Mouse (Mus musculus) heart, postnatal 4 days (tissue): ENCODE measurements around the gene Stat4. TPM values are rescaled to one million over a fixed set of nuclear protein-coding genes. Genes with fewer than 3 reads are reported as not detected.
A peak's percentile ranks its signal among the peaks of the same experiment; 100 is the strongest.

Experiments
- DNase-seq: peaks from one replicate; pipeline ENCODE4 v3.0.0; 2021
- total RNA-seq, 2 experiments: library from RNA; stranded (reverse); gene quantifications; 2 replicates each; pipeline ENCODE4 v1.2.3; 2021

Gene Stat4
- total RNA-seq, 2 experiments from 2014 or later: 0.25 to 0.33 TPM

DNA sequence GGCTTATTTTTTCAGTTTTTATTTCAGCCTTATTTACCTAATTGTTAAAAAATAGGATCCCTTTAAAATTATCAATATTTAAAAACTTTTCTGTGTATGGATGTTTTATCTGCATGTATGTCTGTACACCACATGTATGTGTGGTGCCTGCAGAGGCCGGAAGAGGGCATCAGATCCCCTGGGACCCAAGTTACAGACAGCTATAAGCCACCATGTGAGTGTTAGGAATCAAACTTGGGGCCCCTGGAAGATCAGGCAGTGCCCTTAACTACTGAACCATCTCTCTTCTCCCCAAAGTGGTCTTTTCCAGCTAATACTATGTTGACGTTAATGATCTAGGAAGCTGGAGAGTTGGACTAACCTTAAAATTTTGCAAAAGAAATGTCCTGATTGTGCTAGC, 160.5 kb downstream of the Stat4 start:
- no peak for DNase-seq

DNA sequence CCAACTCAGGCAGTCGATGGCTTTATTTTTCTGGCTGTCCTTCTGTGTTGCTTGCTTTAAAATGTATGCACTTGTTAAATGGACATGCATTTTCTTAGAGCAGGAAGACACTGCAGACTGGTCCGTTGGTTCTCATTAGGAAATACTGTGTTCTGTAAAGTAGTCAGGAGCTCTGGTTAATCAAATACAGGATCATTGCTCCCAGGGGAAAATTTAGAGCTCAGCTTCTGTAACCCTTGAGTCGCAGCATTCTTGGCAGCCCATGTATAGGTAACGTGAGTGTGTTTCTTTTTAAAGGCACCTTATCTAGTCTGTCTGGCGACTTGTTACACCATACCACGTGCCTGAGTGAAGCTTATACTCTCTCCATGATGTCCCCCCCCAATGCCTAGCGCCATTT, 161.2 kb downstream of the Stat4 start:
- no peak for DNase-seq

DNA sequence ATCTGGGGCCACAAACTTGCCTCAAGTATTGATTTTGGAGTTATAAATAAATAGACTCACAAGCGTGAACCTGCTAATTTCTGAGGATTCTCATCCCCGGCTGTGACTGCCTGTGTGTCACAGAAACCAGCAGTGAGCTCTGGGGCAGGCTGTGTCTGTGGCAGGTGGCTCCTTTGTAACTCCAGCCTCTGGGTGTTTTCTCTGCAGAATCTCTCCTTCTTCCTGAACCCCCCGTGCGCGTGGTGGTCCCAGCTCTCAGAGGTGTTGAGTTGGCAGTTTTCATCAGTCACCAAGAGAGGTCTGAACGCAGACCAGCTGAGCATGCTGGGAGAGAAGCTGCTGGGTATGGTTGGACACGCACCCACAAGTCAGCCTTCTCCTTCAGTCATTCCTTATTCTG, 161.7 kb downstream of the Stat4 start:
- DNase-seq: no peak

DNA sequence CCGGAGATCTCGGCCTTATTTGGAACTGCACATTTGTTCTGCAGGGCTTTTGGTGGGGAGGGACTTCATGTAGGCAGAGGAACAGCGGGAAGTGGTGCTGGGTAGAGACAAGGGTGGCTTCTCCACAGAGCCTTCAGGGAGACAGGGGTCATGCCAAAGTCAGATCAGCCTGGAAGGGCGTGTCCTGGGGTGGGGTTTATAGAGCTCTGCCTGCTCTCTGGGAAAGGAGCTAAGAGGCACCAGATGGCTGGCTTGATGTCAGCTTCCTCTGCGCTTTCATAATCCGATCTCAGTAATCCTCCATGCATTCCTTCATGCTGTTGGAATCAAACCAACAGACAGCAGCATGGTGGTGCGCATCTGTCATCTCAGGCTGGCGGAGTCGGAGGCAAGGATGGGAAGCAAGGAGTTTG, 163.0 kb downstream of the Stat4 start:
- DNase-seq: peak; percentile 56

DNA sequence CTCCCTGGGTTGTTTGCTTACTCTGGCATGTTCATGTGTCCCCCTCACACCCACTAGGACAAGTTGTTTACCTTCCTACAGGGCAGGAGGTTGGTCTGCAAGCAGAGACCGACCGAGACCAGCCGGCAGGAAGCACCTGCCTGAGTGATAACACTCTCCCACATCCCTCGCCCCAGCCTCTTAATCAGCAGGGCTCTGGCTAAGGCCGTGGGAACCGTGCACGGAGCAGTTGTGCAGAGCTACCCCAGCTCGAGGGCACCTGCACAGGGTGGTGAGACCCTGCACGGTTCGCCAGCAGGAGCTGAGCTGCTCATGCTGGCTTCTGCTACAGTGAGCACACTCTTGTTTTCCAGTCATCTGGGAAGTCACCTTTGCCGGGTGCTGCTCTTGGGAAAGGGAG, 163.7 kb downstream of the Stat4 start:
- peak; percentile 41 for DNase-seq

DNA sequence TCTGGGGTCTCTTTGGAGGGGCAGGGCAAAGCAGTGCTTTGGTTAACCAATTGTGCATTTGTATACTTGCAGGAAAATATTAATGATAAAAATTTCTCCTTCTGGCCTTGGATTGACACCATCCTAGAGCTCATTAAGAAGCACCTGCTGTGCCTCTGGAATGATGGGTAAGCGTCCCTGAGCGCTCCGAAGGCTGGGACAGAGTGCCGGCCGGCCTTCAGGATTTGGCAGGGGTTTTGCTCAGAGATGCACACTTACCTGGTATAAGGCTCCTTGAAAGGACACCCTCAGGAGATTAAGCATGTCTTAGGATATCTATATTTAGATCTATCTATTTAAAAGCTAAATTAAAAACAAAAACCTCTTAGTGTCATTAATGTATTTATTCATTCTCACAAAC, 164.2 kb downstream of the Stat4 start:
- DNase-seq: no peak

DNA sequence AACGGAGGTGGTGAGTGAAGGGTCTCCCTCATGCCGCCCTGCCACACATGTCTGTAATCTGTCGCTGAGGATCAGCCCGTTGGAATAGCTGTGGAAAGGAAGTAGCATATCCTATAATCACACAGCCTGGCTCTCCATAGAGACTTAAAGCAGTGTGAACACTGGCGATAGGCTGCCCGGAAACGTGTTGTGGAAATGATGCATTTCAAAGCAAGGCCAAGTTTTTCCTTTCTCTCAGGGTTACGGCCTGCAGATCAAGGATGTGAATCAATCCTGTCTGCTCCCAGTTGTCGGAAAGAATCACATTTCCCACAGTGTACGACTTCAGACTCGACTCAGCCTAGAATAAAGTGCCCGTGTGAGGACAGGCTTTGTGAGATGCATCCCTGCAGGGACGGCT, 165.4 kb downstream of the Stat4 start:
- DNase-seq: peak; percentile 31

DNA sequence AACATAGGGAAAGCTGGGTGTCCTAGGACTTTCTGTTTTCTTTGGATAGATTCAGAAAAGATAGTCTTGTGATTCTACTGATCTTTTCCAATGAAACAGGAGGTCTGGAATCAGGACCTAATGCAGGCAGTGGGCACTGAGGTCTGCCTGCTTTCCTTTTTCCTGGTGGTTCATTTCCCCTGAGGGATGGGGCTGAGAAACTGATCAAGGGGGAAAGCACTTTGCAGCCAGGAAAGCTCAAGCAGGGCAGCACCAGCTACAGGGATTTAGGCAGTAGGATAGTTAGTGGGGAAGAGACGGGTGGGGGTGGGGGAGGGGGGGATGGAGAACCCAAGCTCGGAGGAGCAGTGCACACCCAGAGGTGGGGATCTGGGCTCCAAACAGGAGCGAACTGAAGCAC, 166.0 kb downstream of the Stat4 start:
- DNase-seq: no peak

DNA sequence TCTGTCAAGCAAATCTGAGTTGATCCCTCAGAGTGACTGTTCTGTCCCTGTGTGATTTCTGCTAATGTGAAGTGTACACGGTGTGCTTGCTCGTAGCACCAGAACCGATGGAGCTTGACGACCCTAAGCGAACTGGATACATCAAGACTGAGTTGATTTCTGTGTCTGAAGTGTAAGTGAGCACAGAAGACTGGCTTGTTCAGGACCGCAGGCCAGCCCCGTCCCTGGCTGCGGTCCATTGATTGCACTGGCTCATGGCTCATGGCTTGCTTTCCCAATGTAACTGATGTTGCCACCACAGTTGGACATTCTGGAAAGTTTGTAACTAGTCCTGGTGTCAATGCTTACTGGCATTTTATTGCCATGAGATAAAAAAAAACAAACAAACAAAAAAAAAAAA, 167.9 kb downstream of the Stat4 start:
- DNase-seq: no peak

DNA sequence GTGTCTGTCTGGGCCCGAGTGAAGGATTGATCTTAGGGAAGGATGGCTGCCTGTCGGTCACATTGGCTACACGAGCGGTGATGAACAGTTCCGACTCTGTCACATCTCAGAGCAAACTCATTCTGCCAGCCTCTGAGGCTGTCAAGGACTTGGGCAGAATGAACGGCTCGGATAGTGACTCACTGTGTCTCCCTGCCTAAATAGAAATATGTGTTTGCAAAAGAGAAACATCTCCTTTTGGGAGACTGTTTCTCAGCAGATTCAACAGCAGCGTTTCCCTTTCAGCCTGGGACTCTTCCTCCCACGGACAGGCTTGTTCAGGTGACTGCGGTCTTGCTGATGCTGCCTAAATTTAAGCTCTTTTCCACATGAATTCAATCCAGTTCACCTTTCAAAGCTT, 169.4 kb downstream of the Stat4 start:
- no peak for DNase-seq

Other genes with a start within 250 kb of the Stat4 start
- gene Myo1b, start 71.1 kb upstream of the Stat4 start, total RNA-seq: 10 to 100 TPM; 60.3 to 64.2 TPM
- gene Stat1, start 132.3 kb downstream of the Stat4 start, total RNA-seq: 10 to 100 TPM; 21.1 to 22.6 TPM
- gene Gls, start 246.1 kb downstream of the Stat4 start, total RNA-seq: 100 to 1,000 TPM in 1 of 2 experiments, 10 to 100 TPM in 1; 96.7 to 101 TPM